Mouse (Mus musculus) lung, embryonic 14.5 days (tissue): Measurements from ENCODE around the gene Nelfe. TPM values are rescaled to one million over a fixed set of nuclear protein-coding genes. Genes with fewer than 3 reads are reported as not detected.
A peak's percentile ranks its signal among the peaks of the same experiment; 100 is the strongest.

Experiments
- ATAC-seq: fragments of 200-750 bp; cut with Nextera tagmentation; 2 replicates; pipeline ENCODE4 v1.8.0; 2017; ENCODE audit warnings: mild to moderate bottlenecking, moderate TSS enrichment, moderate library complexity; ENCODE audit not compliant: insufficient read depth
- DNase-seq: peaks from one replicate; pipeline ENCODE4 v3.0.0-alpha.2; 2015
- H3K27ac ChIP-seq: fragments of 300-500 bp; sonication (generic); 2 replicates; pipeline ENCODE4 v1.5.1; 2014; ENCODE audit warnings: low read depth, mild to moderate bottlenecking, moderate library complexity
- H3K27me3 ChIP-seq: fragments of 300-500 bp; sonication (generic); 2 replicates; pipeline ENCODE4 v1.6.1; 2014; ENCODE audit warnings: low read length, control low read depth; ENCODE audit not compliant: insufficient read depth
- H3K36me3 ChIP-seq: fragments of 300-500 bp; sonication (generic); 2 replicates; pipeline ENCODE4 v1.6.1; 2014; ENCODE audit warnings: control low read depth; ENCODE audit not compliant: insufficient read depth
- H3K4me1 ChIP-seq: fragments of 300-500 bp; sonication (generic); 2 replicates; pipeline ENCODE4 v1.6.1; 2014; ENCODE audit warnings: antibody characterized with exemption, control low read depth; ENCODE audit not compliant: insufficient read depth
- H3K4me2 ChIP-seq: fragments of 300-500 bp; sonication (generic); 2 replicates; pipeline ENCODE4 v1.6.1; 2014; ENCODE audit warnings: mild to moderate bottlenecking
- H3K4me3 ChIP-seq: fragments of 300-500 bp; sonication (generic); 2 replicates; pipeline ENCODE4 v1.5.1; 2014; ENCODE audit warnings: low read depth, low read length
- H3K9ac ChIP-seq: fragments of 300-500 bp; sonication (generic); 2 replicates; pipeline ENCODE4 v1.6.1; 2014
- H3K9me3 ChIP-seq: fragments of 300-500 bp; sonication (generic); 2 replicates; pipeline ENCODE4 v1.6.1; 2016; ENCODE audit warnings: low read depth, low read length, control low read depth
- CTCF ChIP-seq: IDR thresholded peaks from 2 replicates; pipeline ENCODE4 v1.5.1; 2016; ENCODE audit warnings: antibody characterized with exemption, low read depth
- WGBS: fragments of 180-500 bp; shearing (Covaris S2); extraction: QIAGEN DNeasy Blood & Tissue Kit; methylation state at CpG from one replicate; pipeline ENCODE4 v1.1.7; 2014; 5-methylcytosine and 5-hydroxymethylcytosine counted together
- polyA plus RNA-seq: library from polyadenylated mRNA; unstranded; fragments of >200 nt; fragmentation: Nextera tagmentation; extraction: Ambion mirVana; gene quantifications from 2 replicates; pipeline ENCODE4 v1.2.1, GENCODE M21; 2014

Gene Nelfe
- polyA plus RNA-seq, 1 experiment from 2014 or later = 115 TPM

DNA sequence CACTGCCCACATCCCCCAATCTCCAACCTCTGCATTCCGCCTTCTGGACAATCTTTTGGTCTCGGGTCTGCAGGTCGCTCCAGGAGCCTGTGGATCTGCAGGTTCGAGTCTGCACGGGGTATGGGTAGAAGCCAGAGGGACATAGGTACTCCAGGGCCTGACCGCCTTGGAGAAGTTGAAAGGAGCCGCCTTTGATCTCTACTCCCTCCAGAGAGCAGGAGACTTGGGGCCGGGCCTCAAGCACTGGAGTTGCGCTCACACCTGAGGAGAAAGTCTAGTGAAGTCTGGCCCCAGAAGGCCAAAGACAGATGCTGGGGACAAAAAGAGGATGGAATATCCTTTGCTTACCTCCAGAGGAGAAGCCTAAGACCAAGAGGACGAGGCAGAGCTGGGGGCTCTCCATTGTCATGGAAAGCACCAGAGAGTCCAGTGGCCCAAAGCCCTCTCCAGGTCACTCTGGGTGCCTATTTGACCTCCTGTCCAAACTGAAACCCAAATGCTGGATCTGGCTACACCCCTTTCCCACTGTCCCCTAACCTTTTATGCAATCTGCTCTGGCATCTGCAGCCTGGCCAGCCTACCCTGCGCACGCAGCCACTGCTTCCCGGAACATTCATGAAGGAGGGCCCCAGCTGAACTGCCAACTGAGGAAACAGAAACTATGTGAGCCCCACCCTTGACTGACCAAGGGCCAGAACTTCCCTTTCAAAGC lies 11.7 kb downstream of the Nelfe start:
- Histone ChIP-seq H3K27me3 (no peaks in the 10 kb centered on the region), H3K4me2 (no peak overlapping the region), H3K9me3 (no peaks in the 10 kb centered on the region), H3K36me3 (peaks cover 1% of the 10 kb centered on the region), H3K27ac (no peak overlapping the region), H3K4me3 (no peak overlapping the region), H3K4me1 (no peaks in the 10 kb centered on the region), H3K9ac (no peak overlapping the region)
- no peak for ATAC-seq
- DNase-seq = no peak
- TF ChIP-seq CTCF = no peak
- 57% methylated on average over 13 of the region's 13 CpGs for WGBS

DNA sequence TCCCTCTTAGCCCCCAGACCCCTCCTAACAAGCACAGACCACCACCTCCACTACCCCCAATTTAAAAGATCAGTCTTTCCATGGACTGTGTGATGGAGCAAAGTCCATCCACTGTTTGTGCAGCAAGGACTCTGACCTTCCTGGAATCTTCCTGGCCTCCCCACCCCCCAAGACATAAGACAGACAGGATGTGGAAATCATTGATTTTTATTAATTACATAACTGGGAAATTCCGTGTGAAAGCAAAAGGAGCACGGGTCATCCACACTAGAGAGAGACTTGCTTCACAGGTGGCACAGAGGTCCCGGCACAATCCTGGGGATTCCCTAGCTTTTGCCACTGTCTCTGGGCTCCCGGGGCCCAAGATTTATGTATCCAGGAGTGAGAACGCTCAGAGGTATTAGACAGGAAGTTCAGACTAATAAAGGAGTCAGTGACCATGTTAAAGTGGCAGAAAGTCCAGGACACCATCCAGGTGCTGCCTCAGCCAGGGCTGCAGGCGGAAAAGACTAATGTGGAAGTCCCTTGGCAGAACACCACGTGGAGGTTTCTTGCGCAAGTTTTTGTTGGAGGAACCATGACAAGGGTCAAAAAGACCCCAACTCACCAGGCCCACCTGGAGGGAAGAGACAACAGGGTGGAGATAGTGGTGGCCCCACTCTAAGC lies 12.4 kb downstream of the Nelfe start, which contains the start of gene Cfb:
Gene Cfb, minus strand, starts transcription at position 103 of the 666 bp plus-strand sequence.
- DNase-seq = no peak
- Histone ChIP-seq H3K4me2 (no peak within 1 kb of the TSS), H3K4me1 (no peaks in the 10 kb centered on the region), H3K9me3 (no peaks in the 10 kb centered on the region), H3K27me3 (no peaks in the 10 kb centered on the region), H3K4me3 (no peak within 1 kb of the TSS), H3K27ac (no peak within 1 kb of the TSS), H3K36me3 (no peaks in the 10 kb centered on the region), H3K9ac (no peak within 1 kb of the TSS)
- 51% methylated on average over 8 of the region's 8 CpGs for WGBS
- no peak for ATAC-seq
- TF ChIP-seq CTCF = no peak

DNA sequence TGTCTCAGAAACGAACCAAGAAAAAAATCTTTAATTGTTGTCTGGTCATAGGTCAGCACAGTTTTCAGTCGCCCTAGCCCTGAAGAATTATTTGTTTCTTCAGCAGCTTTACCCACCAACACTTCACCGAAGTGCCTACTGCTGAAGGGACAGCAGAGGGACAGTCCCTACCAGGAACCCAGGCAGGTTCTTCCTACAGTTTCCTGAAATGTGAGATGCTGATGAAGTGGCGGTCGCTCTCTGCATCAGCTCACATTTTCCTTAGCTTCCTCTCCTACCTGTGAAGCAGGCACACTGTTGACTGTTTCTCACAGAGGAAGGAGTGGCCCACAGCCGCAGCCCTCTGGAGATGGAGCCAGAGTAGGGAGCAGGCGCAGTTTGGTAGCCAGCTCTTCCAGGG lies 15.8 kb downstream of the Nelfe start:
- DNase-seq (no peak), ATAC-seq (no peak)
- no peaks in the 10 kb centered on the region for H3K36me3 ChIP-seq
- H3K9me3 ChIP-seq = no peaks in the 10 kb centered on the region
- H3K4me3 ChIP-seq = no peak overlapping the region
- H3K4me2 ChIP-seq = no peak overlapping the region
- no peak overlapping the region for H3K9ac ChIP-seq
- no peak overlapping the region for H3K27ac ChIP-seq
- WGBS = 54% methylated on average over 7 of the region's 7 CpGs
- no peaks in the 10 kb centered on the region for H3K4me1 ChIP-seq
- H3K27me3 ChIP-seq = no peaks in the 10 kb centered on the region
- no peak for TF ChIP-seq CTCF

DNA sequence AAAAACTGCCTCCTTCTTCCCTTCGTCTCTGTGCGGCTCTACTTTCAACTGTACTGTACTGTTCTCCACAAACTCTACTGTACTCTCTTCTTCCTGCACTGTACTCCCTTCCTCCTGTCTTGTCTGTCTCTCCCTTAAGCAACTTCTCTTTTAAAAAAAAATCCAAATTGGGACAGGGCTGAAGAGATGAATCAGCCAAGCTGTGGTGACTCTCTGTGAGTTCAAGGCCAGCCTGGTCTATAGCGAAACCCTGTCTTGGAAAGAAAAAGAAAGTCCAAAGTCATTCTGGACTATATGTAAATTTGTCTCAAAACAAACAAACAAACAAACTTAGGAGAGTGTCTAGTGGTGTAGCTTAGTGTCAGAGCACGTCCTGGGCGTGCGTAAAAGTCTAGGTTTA lies 24.1 kb downstream of the Nelfe start:
- no peaks in the 10 kb centered on the region for H3K9me3 ChIP-seq
- ATAC-seq = no peak
- no peak for DNase-seq
- H3K27me3 ChIP-seq = no peaks in the 10 kb centered on the region
- no peaks in the 10 kb centered on the region for H3K4me1 ChIP-seq
- TF ChIP-seq CTCF = no peak
- no peak overlapping the region for H3K27ac ChIP-seq
- H3K4me2 ChIP-seq = no peak overlapping the region
- no peaks in the 10 kb centered on the region for H3K36me3 ChIP-seq
- no peak overlapping the region for H3K9ac ChIP-seq
- no peak overlapping the region for H3K4me3 ChIP-seq
- 74% methylated on average over 6 of the region's 6 CpGs for WGBS

DNA sequence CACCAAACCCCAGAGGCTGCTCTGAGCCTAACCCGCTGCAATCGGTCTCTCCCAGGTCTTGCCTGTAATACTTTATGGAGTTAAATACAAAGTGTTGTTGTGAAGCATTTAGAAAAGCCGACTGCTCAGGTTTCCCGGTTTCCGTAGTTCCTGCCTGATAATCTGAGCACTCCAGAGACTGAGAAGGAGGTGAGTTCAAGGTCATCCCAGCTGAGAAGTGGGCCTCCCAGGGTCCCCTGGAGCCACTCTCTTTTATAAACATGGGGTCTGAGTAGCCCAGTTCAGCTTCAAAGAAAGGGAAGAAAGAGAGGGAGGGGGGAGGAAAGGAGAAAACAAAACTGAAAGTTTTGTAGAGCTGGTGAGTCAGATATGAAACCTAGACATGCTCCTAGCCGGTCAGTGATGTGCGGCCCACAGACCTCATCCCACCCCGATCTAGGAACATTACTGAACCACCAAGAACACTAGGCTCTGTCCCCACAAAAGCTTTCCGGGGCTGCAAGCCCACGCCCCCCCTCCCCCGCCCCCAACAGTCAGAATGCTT lies 29.2 kb downstream of the Nelfe start, which contains the start of gene Zbtb12:
Gene Zbtb12, plus strand, starts transcription at position 148 of the 544 bp plus-strand sequence.
- no peaks in the 10 kb centered on the region for H3K4me1 ChIP-seq
- DNase-seq (no peak), ATAC-seq (no peak)
- H3K27ac ChIP-seq = no peak within 1 kb of the TSS
- H3K4me3 ChIP-seq = no peak within 1 kb of the TSS
- 47% methylated on average over 11 of the region's 11 CpGs for WGBS
- H3K36me3 ChIP-seq = no peaks in the 10 kb centered on the region
- no peaks in the 10 kb centered on the region for H3K27me3 ChIP-seq
- H3K9me3 ChIP-seq = no peaks in the 10 kb centered on the region
- no peak within 1 kb of the TSS for H3K4me2 ChIP-seq
- TF ChIP-seq CTCF = no peak
- no peak within 1 kb of the TSS for H3K9ac ChIP-seq

DNA sequence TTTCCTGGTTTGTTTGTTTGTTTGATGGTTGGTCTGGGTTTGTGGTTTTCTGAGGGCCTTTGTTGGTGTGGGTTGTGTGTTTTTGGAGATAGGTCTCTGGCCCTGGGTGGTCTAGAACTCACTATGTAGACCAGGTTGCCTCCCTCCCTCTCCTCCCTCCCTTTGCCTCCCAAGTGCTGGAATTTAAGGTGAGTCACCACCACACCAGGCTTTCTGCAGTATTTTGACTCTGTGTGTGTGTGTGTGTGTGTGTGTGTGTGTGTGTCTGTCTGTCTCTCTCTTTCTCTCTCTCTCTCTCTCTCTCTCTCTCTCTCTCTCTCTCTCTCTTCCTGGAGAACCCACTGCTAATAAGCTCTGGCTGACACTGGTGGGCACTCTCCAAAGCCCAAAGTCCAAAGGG lies 31.0 kb downstream of the Nelfe start:
- Histone ChIP-seq H3K36me3 (no peaks in the 10 kb centered on the region), H3K4me3 (no peak overlapping the region), H3K9ac (no peak overlapping the region), H3K4me1 (no peaks in the 10 kb centered on the region), H3K27me3 (no peaks in the 10 kb centered on the region), H3K9me3 (no peaks in the 10 kb centered on the region), H3K4me2 (no peak overlapping the region), H3K27ac (no peak overlapping the region)
- no peak for DNase-seq
- no peak for TF ChIP-seq CTCF
- no peak for ATAC-seq

DNA sequence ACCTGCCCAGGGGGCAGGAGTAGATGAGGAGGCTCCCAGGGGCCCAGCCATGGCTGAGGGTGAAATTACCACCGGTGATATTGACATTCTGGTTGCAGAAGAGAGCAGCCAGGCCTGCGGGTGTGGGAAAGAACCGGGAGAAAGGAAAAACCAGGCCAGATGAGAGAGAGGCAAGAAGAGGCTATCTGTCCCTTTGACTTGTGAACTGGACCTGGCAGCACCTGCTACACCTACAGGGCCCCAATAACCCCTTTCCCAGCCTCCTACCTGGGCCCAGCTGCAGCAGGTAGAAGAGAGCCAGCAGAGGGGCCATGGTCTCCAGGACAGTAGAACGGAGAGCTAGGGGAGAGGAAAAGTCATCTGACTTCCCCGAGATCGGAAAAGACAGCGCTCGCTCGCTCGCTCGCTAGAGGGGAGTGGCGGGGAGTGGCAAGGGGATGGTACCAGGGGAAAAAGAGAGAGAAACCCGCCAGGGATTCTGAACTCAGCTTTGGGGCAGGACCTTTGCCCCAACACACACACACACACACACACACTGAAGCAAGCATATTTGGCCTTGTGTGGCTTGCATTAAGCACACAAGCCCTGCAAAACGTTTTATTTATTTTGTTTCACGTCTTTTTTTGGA lies 31.6 kb downstream of the Nelfe start, which contains the start of gene Gm20547:
Gene Gm20547, minus strand, starts transcription at position 360 of the 628 bp plus-strand sequence.
- peak; percentile 20 for DNase-seq
- 9% methylated on average over 15 of the region's 15 CpGs for WGBS
- no peaks in the 10 kb centered on the region for H3K9me3 ChIP-seq

More for the DNA sequence above, 31.6 kb downstream of the Nelfe start, which contains the start of gene Gm20547:
- H3K4me2 ChIP-seq = 0 out of 2 replicates have a peak within 1 kb of the TSS, but pooled peaks have one; percentile 31
- TF ChIP-seq CTCF = no peak
- no peak within 1 kb of the TSS for H3K27ac ChIP-seq
- no peak within 1 kb of the TSS for H3K4me3 ChIP-seq
- no peaks in the 10 kb centered on the region for H3K4me1 ChIP-seq
- no peaks in the 10 kb centered on the region for H3K36me3 ChIP-seq
- ATAC-seq = no peak
- no peak within 1 kb of the TSS for H3K9ac ChIP-seq
- no peaks in the 10 kb centered on the region for H3K27me3 ChIP-seq
